ENCODE assay signal across 17 mouse cellular contexts in the genomic region with DNA sequence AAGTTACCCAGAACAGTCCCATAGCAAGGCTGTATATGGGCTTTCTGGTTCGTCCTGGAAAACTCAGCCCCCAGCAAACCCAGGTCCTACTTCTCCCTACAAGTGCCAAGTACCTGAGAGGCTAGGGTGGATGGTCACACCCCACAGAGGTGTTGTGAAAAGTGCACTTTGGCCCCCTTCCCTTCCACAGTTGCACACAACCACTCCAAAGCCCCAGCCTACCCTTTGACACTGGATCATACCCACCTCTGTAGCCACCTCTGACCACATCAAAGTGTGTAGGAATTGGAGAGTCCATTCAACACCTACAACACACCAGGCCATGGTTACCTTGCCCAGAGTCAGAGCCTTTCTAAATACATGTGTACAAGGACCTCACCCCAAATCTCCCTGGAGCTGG. TPM values are rescaled to one million over a fixed set of nuclear protein-coding genes. Genes with fewer than 3 reads are reported as not detected.
A peak's percentile ranks its signal among the peaks of the same experiment; 100 is the strongest.
DNase-seq lines count a peak whose midpoint lies in the region; ATAC-seq lines count a peak whose summit lies in the region.
"Had no signal": no experiment of that assay in that cellular context is flagged by ENCODE, and none has a peak within 500 bp of the region (broad histone marks: within the 10 kb centered on the region; RNA-seq: fewer than 3 reads in every experiment).

No protein-coding gene starts in this region.

- H3K27ac ChIP-seq in heart, embryonic 10.5 days = no peak overlapping the region
- H3K27ac ChIP-seq in heart, embryonic 12.5 days (ENCODE audit: poor library complexity, severe bottlenecking) = no peak overlapping the region
- H3K27ac ChIP-seq in midbrain, embryonic 15.5 days = 0 out of 2 replicates have a peak overlapping the region, but pooled peaks have one; percentile 90
- no peak overlapping the region for H3K27ac ChIP-seq in midbrain, embryonic 14.5 days (replicated peaks; ENCODE audit: low read depth, low read length)
- no peak overlapping the region for H3K27ac ChIP-seq in embryonic facial prominence, embryonic 10.5 days (replicated peaks)
- H3K27ac ChIP-seq in hindbrain, embryonic 14.5 days = no peak overlapping the region
- H3K27ac ChIP-seq: forebrain, embryonic 12.5 days; macrophage had no signal

- H3K4me3 ChIP-seq in heart, embryonic 10.5 days = no peak overlapping the region
- no peak overlapping the region for H3K4me3 ChIP-seq in heart, embryonic 12.5 days
- H3K4me3 ChIP-seq in midbrain, embryonic 15.5 days = no peak overlapping the region
- H3K4me3 ChIP-seq in midbrain, embryonic 14.5 days (replicated peaks; ENCODE audit: low read depth, low read length) = no peak overlapping the region
- H3K4me3 ChIP-seq in embryonic facial prominence, embryonic 10.5 days = no peak overlapping the region
- no peak overlapping the region for H3K4me3 ChIP-seq in hindbrain, embryonic 14.5 days (replicated peaks; ENCODE audit: low read length)

- no peaks in the 10 kb centered on the region for H3K9me3 ChIP-seq in heart, embryonic 10.5 days
- no peaks in the 10 kb centered on the region for H3K9me3 ChIP-seq in heart, embryonic 12.5 days (replicated peaks)
- no peaks in the 10 kb centered on the region for H3K9me3 ChIP-seq in midbrain, embryonic 15.5 days
- no peaks in the 10 kb centered on the region for H3K9me3 ChIP-seq in midbrain, embryonic 14.5 days (ENCODE audit: control insufficient read depth, low read length)
- no peaks in the 10 kb centered on the region for H3K9me3 ChIP-seq in embryonic facial prominence, embryonic 10.5 days
- H3K9me3 ChIP-seq in hindbrain, embryonic 14.5 days (ENCODE audit: control insufficient read depth, low read length) = no peaks in the 10 kb centered on the region
- H3K9me3 ChIP-seq: forebrain, embryonic 12.5 days; G1E had no signal

- no peaks in the 10 kb centered on the region for H3K27me3 ChIP-seq in heart, embryonic 10.5 days (ENCODE audit: insufficient read depth, poor library complexity, severe bottlenecking)
- no peaks in the 10 kb centered on the region for H3K27me3 ChIP-seq in heart, embryonic 12.5 days (replicated peaks)
- H3K27me3 ChIP-seq in midbrain, embryonic 15.5 days (replicated peaks) = no peaks in the 10 kb centered on the region
- H3K27me3 ChIP-seq in midbrain, embryonic 14.5 days (ENCODE audit: control insufficient read depth, insufficient read depth, low read length) = no peaks in the 10 kb centered on the region
- no peaks in the 10 kb centered on the region for H3K27me3 ChIP-seq in embryonic facial prominence, embryonic 10.5 days (replicated peaks; ENCODE audit: low read depth, poor library complexity, severe bottlenecking)
- H3K27me3 ChIP-seq in hindbrain, embryonic 14.5 days (ENCODE audit: control insufficient read depth, insufficient read depth, low read length) = no peaks in the 10 kb centered on the region
- H3K27me3 ChIP-seq: forebrain, embryonic 12.5 days had no signal

- DNase-seq in adrenal gland, adult 18-20 months (ENCODE audit: low spot score in 2 of 2) = peak; percentile 2 to 17
- DNase-seq in adrenal gland, postnatal 36 days = no peak
- peak; percentile 63 for DNase-seq in heart, embryonic 10.5 days (ENCODE audit: low spot score)
- no peak for DNase-seq in midbrain, embryonic 14.5 days
- peak; percentile 7 for DNase-seq in embryonic facial prominence, embryonic 10.5 days (ENCODE audit: low spot score)
- DNase-seq in hindbrain, embryonic 14.5 days (ENCODE audit: low spot score) = no peak
- DNase-seq: kidney, adult 8-10 months; left cerebral cortex, postnatal 4 days; thymus, adult 2 months had no signal

- 81% methylated on average over 1 of the region's 1 CpGs for WGBS in heart, embryonic 10.5 days
- WGBS in heart, embryonic 12.5 days = 94% methylated on average over 1 of the region's 1 CpGs
- WGBS in midbrain, embryonic 15.5 days = 96% methylated on average over 1 of the region's 1 CpGs
- 87% methylated on average over 1 of the region's 1 CpGs for WGBS in midbrain, embryonic 14.5 days
- WGBS in embryonic facial prominence, embryonic 10.5 days = 94% methylated on average over 1 of the region's 1 CpGs
- 94% methylated on average over 1 of the region's 1 CpGs for WGBS in hindbrain, embryonic 14.5 days

- no peak overlapping the region for H3K4me2 ChIP-seq in heart, embryonic 12.5 days
- no peak overlapping the region for H3K4me2 ChIP-seq in midbrain, embryonic 15.5 days
- H3K4me2 ChIP-seq in midbrain, embryonic 14.5 days (ENCODE audit: low read length) = no peak overlapping the region
- no peak overlapping the region for H3K4me2 ChIP-seq in hindbrain, embryonic 14.5 days (replicated peaks)
- H3K4me2 ChIP-seq: lung, embryonic 14.5 days; midbrain, embryonic 11.5 days had no signal

- no peak overlapping the region for H3K9ac ChIP-seq in heart, embryonic 12.5 days
- no peak overlapping the region for H3K9ac ChIP-seq in midbrain, embryonic 15.5 days
- no peak overlapping the region for H3K9ac ChIP-seq in midbrain, embryonic 14.5 days (replicated peaks; ENCODE audit: low read length)
- no peak overlapping the region for H3K9ac ChIP-seq in hindbrain, embryonic 14.5 days
- H3K9ac ChIP-seq: forebrain, embryonic 12.5 days had no signal

- no peak for ATAC-seq in heart, embryonic 12.5 days (ENCODE audit: insufficient number of reproducible peaks, low FRiP score)
- ATAC-seq in midbrain, embryonic 15.5 days (replicated peaks) = no peak
- ATAC-seq in midbrain, embryonic 14.5 days (ENCODE audit: low FRiP score, low TSS enrichment) = no peak
- no peak for ATAC-seq in hindbrain, embryonic 14.5 days (ENCODE audit: low FRiP score)
- ATAC-seq: CD4-positive, CD25-positive, alpha-beta regulatory T cell, adult 4 months had no signal

- H3K4me1 ChIP-seq in heart, embryonic 10.5 days = peaks cover 38% of the 10 kb centered on the region
- peaks cover 28% of the 10 kb centered on the region for H3K4me1 ChIP-seq in heart, embryonic 12.5 days (replicated peaks)
- peaks cover 37% of the 10 kb centered on the region for H3K4me1 ChIP-seq in midbrain, embryonic 15.5 days
- H3K4me1 ChIP-seq in midbrain, embryonic 14.5 days (ENCODE audit: control insufficient read depth, insufficient read depth, low read length) = peaks cover 9% of the 10 kb centered on the region
- H3K4me1 ChIP-seq in embryonic facial prominence, embryonic 10.5 days = peaks cover 30% of the 10 kb centered on the region
- peaks cover 17% of the 10 kb centered on the region for H3K4me1 ChIP-seq in hindbrain, embryonic 14.5 days (replicated peaks; ENCODE audit: control insufficient read depth, insufficient read depth, low read length)

- H3K36me3 ChIP-seq in heart, embryonic 10.5 days = peaks cover 45% of the 10 kb centered on the region
- peaks cover 43% of the 10 kb centered on the region for H3K36me3 ChIP-seq in heart, embryonic 12.5 days
- peaks cover 43% of the 10 kb centered on the region for H3K36me3 ChIP-seq in midbrain, embryonic 15.5 days (replicated peaks)
- peaks cover 53% of the 10 kb centered on the region for H3K36me3 ChIP-seq in midbrain, embryonic 14.5 days (ENCODE audit: control insufficient read depth, insufficient read depth, low read length)
- H3K36me3 ChIP-seq in embryonic facial prominence, embryonic 10.5 days (replicated peaks) = peaks cover 52% of the 10 kb centered on the region
- peaks cover 49% of the 10 kb centered on the region for H3K36me3 ChIP-seq in hindbrain, embryonic 14.5 days (replicated peaks; ENCODE audit: control insufficient read depth, insufficient read depth)

RNA-seq across cellular contexts. Expression of gene Uckl1, which starts 1.8 kb away (rescaled TPM):
- 10 to 100 TPM; 79.1 to 84.8 TPM for total RNA-seq in adrenal gland, adult 18-20 months (2021)
- 10 to 100 TPM; 77.0 to 79.8 TPM for total RNA-seq in adrenal gland, postnatal 36 days (2021)
- polyA plus RNA-seq in heart, embryonic 10.5 days (2016; fragmentation: Nextera tagmentation; extraction: Ambion mirVana) = 67.3 and 83.6 TPM in 2 replicates
- 64.2 and 65.3 TPM in 2 replicates for polyA plus RNA-seq in heart, embryonic 12.5 days (2016; fragmentation: Nextera tagmentation; extraction: Ambion mirVana)
- 77.2 and 81.8 TPM in 2 replicates for polyA plus RNA-seq in midbrain, embryonic 15.5 days (2015; fragmentation: Nextera tagmentation; extraction: Ambion mirVana)
- 61.0 and 65.6 TPM in 2 replicates for polyA plus RNA-seq in midbrain, embryonic 14.5 days (2014; fragmentation: Nextera tagmentation; extraction: Ambion mirVana)
- polyA plus RNA-seq in embryonic facial prominence, embryonic 10.5 days (2016; fragmentation: Nextera tagmentation; extraction: Ambion mirVana) = 41.1 and 41.3 TPM in 2 replicates
- 57.2 and 60.7 TPM in 2 replicates for polyA plus RNA-seq in hindbrain, embryonic 14.5 days (2014; fragmentation: Nextera tagmentation; extraction: Ambion mirVana)

RNA-seq across cellular contexts. Expression of gene Prpf6, which starts 8.7 kb away (rescaled TPM):
- 10 to 100 TPM; 60.6 to 65.2 TPM for total RNA-seq in adrenal gland, adult 18-20 months (2021)
- 10 to 100 TPM; 61.8 to 66.9 TPM for total RNA-seq in adrenal gland, postnatal 36 days (2021)
- polyA plus RNA-seq in heart, embryonic 10.5 days (2016; fragmentation: Nextera tagmentation; extraction: Ambion mirVana) = 56.1 and 62.9 TPM in 2 replicates
- polyA plus RNA-seq in heart, embryonic 12.5 days (2016; fragmentation: Nextera tagmentation; extraction: Ambion mirVana) = 46.8 and 48.8 TPM in 2 replicates
- 68.4 and 69.0 TPM in 2 replicates for polyA plus RNA-seq in midbrain, embryonic 15.5 days (2015; fragmentation: Nextera tagmentation; extraction: Ambion mirVana)
- 59.9 and 65.8 TPM in 2 replicates for polyA plus RNA-seq in midbrain, embryonic 14.5 days (2014; fragmentation: Nextera tagmentation; extraction: Ambion mirVana)
- polyA plus RNA-seq in embryonic facial prominence, embryonic 10.5 days (2016; fragmentation: Nextera tagmentation; extraction: Ambion mirVana) = 77.2 and 82.6 TPM in 2 replicates
- 53.9 and 58.2 TPM in 2 replicates for polyA plus RNA-seq in hindbrain, embryonic 14.5 days (2014; fragmentation: Nextera tagmentation; extraction: Ambion mirVana)

RNA-seq across cellular contexts. Expression of gene Zfp512b, which starts 9.7 kb away (rescaled TPM):
- 10 to 100 TPM; 37.4 to 49.0 TPM for total RNA-seq in adrenal gland, adult 18-20 months (2021)
- 10 to 100 TPM; 43.1 to 61.3 TPM for total RNA-seq in adrenal gland, postnatal 36 days (2021)
- 36.0 and 37.0 TPM in 2 replicates for polyA plus RNA-seq in heart, embryonic 10.5 days (2016; fragmentation: Nextera tagmentation; extraction: Ambion mirVana)
- 44.8 and 46.1 TPM in 2 replicates for polyA plus RNA-seq in heart, embryonic 12.5 days (2016; fragmentation: Nextera tagmentation; extraction: Ambion mirVana)
- 97.1 and 111 TPM in 2 replicates for polyA plus RNA-seq in midbrain, embryonic 15.5 days (2015; fragmentation: Nextera tagmentation; extraction: Ambion mirVana)
- polyA plus RNA-seq in midbrain, embryonic 14.5 days (2014; fragmentation: Nextera tagmentation; extraction: Ambion mirVana) = 72.6 and 75.3 TPM in 2 replicates
- polyA plus RNA-seq in embryonic facial prominence, embryonic 10.5 days (2016; fragmentation: Nextera tagmentation; extraction: Ambion mirVana) = 56.0 and 59.1 TPM in 2 replicates
- polyA plus RNA-seq in hindbrain, embryonic 14.5 days (2014; fragmentation: Nextera tagmentation; extraction: Ambion mirVana) = 68.3 and 86.2 TPM in 2 replicates

RNA-seq across cellular contexts. Expression of gene Samd10, which starts 16.1 kb away (rescaled TPM):
- total RNA-seq in adrenal gland, adult 18-20 months (2021) = 1 to 10 TPM; 8.3 to 8.7 TPM
- 10 to 100 TPM; 13.8 to 14.7 TPM for total RNA-seq in adrenal gland, postnatal 36 days (2021)
- 15.0 and 16.6 TPM in 2 replicates for polyA plus RNA-seq in heart, embryonic 10.5 days (2016; fragmentation: Nextera tagmentation; extraction: Ambion mirVana)
- 12.4 and 13.4 TPM in 2 replicates for polyA plus RNA-seq in heart, embryonic 12.5 days (2016; fragmentation: Nextera tagmentation; extraction: Ambion mirVana)
- polyA plus RNA-seq in midbrain, embryonic 15.5 days (2015; fragmentation: Nextera tagmentation; extraction: Ambion mirVana) = 232 and 239 TPM in 2 replicates
- 215 and 245 TPM in 2 replicates for polyA plus RNA-seq in midbrain, embryonic 14.5 days (2014; fragmentation: Nextera tagmentation; extraction: Ambion mirVana)
- polyA plus RNA-seq in embryonic facial prominence, embryonic 10.5 days (2016; fragmentation: Nextera tagmentation; extraction: Ambion mirVana) = 24.9 and 25.5 TPM in 2 replicates
- 192 and 211 TPM in 2 replicates for polyA plus RNA-seq in hindbrain, embryonic 14.5 days (2014; fragmentation: Nextera tagmentation; extraction: Ambion mirVana)

Comparison
In these comparisons a context has a peak if more than half of its experiments do, and no peak if none do; other contexts are left out.
1. DNase-seq: peak in adrenal gland, adult 18-20 months (2 of 2), heart, embryonic 10.5 days (single experiment) and embryonic facial prominence, embryonic 10.5 days (single experiment); none in adrenal gland, postnatal 36 days (0 of 2), midbrain, embryonic 14.5 days (single experiment) and hindbrain, embryonic 14.5 days (single experiment).